Mouse (Mus musculus) intestine, embryonic 16.5 days (tissue): ENCODE results near the gene I0C0044D17Rik. TPM values are rescaled to one million over a fixed set of nuclear protein-coding genes. Genes with fewer than 3 reads are reported as not detected.

Source experiments
- polyA plus RNA-seq: library from polyadenylated mRNA; unstranded; fragments of >200 nt; fragmentation: Nextera tagmentation; extraction: Ambion mirVana; gene quantifications from 2 replicates; pipeline ENCODE4 v1.2.1, GENCODE M21; 2015

The I0C0044D17Rik gene
- polyA plus RNA-seq, 1 experiment from 2014 or later, result not detected

Other genes starting within 250 kb of the I0C0044D17Rik start
- 0.10 and 0.24 TPM in 2 replicates for gene L1td1, start 97.1 kb downstream of the I0C0044D17Rik start, polyA plus RNA-seq
- 0.89 TPM in 2 replicates for gene Kank4, start 6.3 kb downstream of the I0C0044D17Rik start, polyA plus RNA-seq
- gene Usp1, start 100.0 kb upstream of the I0C0044D17Rik start, polyA plus RNA-seq, result 50.4 and 51.2 TPM in 2 replicates
- 2.0 and 5.0 TPM in 2 replicates for gene Angptl3, start 207.1 kb upstream of the I0C0044D17Rik start, polyA plus RNA-seq